Mouse (Mus musculus): ENCODE measurements around the gene Gm10772. TPM values are rescaled to one million over a fixed set of nuclear protein-coding genes. Genes with fewer than 3 reads are reported as not detected.

Gm10772 gene
- polyA plus RNA-seq (2014; fragmentation: Illumina TruSeq; extraction: RNeasy Lipid Tissue Mini Kit (QIAGEN cat#74804); ENCODE audit: insufficient read depth, low read depth, low replicate concordance) = not detected

GRCm38 (mm10) chr13:66227473-66227872, at the start of gene Gm10772:
TSS of gene Gm10772 (minus strand) at chr13:66227573.

Other genes with a start within 250 kb of the Gm10772 start
- not detected for gene Gm10324, start 108.0 kb downstream of the Gm10772 start, polyA plus RNA-seq (2014; fragmentation: Illumina TruSeq; extraction: RNeasy Lipid Tissue Mini Kit (QIAGEN cat#74804); ENCODE audit: insufficient read depth, low read depth, low replicate concordance)
- not detected for gene 2410141K09Rik, start 213.5 kb upstream of the Gm10772 start, polyA plus RNA-seq (2014; fragmentation: Illumina TruSeq; extraction: RNeasy Lipid Tissue Mini Kit (QIAGEN cat#74804); ENCODE audit: insufficient read depth, low read depth, low replicate concordance)